Mouse (Mus musculus) liver, embryonic 16.5 days (tissue): ENCODE measurements around the gene Osbpl11. TPM values are rescaled to one million over a fixed set of nuclear protein-coding genes. Genes with fewer than 3 reads are reported as not detected.
"Not testable (repeated sequence)": the region's sequence is repeated elsewhere in the genome, so short reads cannot be mapped to it uniquely, and the experiment has no call there.

Experiments
- ATAC-seq: fragments of 200-750 bp; cut with Nextera tagmentation; 2 replicates; pipeline ENCODE4 v1.8.0; 2017; ENCODE audit warnings: low read depth, mild to moderate bottlenecking, moderate number of reproducible peaks, moderate library complexity
- H3K27ac ChIP-seq: fragments of 300-500 bp; sonication (generic); 2 replicates; pipeline ENCODE4 v1.5.1; 2014; ENCODE audit warnings: mild to moderate bottlenecking, low read length
- H3K27me3 ChIP-seq: fragments of 300-500 bp; sonication (generic); 2 replicates; pipeline ENCODE4 v1.6.1; 2014; ENCODE audit warnings: low read depth, low read length, mixed read lengths; ENCODE audit not compliant: control insufficient read depth, insufficient read depth
- H3K36me3 ChIP-seq: fragments of 300-500 bp; sonication (generic); 2 replicates; pipeline ENCODE4 v1.6.1; 2014; ENCODE audit warnings: mild to moderate bottlenecking; ENCODE audit not compliant: control insufficient read depth, insufficient read depth
- H3K4me1 ChIP-seq: fragments of 300-500 bp; sonication (generic); 2 replicates; pipeline ENCODE4 v1.6.1; 2014; ENCODE audit warnings: low read depth, low read length, mixed read lengths; ENCODE audit not compliant: control insufficient read depth
- H3K4me2 ChIP-seq: fragments of 300-500 bp; sonication (generic); 2 replicates; pipeline ENCODE4 v1.6.1; 2014; ENCODE audit warnings: low read depth, low read length, mixed read lengths
- H3K4me3 ChIP-seq: fragments of 300-500 bp; sonication (generic); 2 replicates; pipeline ENCODE4 v1.5.1; 2014; ENCODE audit warnings: low read depth, mild to moderate bottlenecking, low read length
- H3K9ac ChIP-seq: fragments of 300-500 bp; sonication (generic); 2 replicates; pipeline ENCODE4 v1.6.1; 2014; ENCODE audit warnings: low read depth, low read length
- H3K9me3 ChIP-seq: fragments of 300-500 bp; sonication (generic); replicated peaks from 2 replicates; pipeline ENCODE4 v1.6.1; 2016; ENCODE audit warnings: low read length; ENCODE audit not compliant: control insufficient read depth
- WGBS: fragments of 180-500 bp; shearing (Covaris S2); extraction: QIAGEN DNeasy Blood & Tissue Kit; methylation state at CpG from one replicate; pipeline ENCODE4 v1.1.7; 2014; ENCODE audit not compliant: insufficient replicate concordance; 5-methylcytosine and 5-hydroxymethylcytosine counted together
- polyA plus RNA-seq: library from polyadenylated mRNA; unstranded; fragments of >200 nt; fragmentation: Nextera tagmentation; extraction: Ambion mirVana; gene quantifications from 2 replicates; pipeline ENCODE4 v1.2.1, GENCODE M21; 2015

The Osbpl11 gene
- polyA plus RNA-seq, 1 experiment from 2014 or later, result 4.4 TPM

DNA sequence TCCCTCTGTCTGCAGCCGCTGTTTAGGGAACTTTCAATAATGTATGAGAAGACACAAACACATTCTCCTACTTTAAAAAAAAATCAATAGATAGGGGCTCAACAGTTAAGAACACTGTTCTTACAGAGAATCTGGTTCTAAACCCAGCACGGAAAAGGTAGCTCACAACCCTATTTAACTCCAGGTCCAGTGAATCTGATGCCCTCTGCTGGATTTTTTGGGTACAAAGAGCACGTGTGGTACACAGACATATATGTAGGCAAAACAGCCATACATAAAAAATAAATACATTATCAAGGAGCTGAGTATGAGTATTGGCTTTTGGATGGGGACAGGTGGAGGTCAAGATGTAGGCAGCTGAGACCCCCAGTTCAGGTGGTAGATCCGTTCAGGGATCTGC lies 29.9 kb upstream of the Osbpl11 start:
- ATAC-seq, result no peak
- Histone ChIP-seq H3K9me3 (no peaks in the 10 kb centered on the region), H3K4me2 (no peak overlapping the region), H3K4me1 (no peaks in the 10 kb centered on the region), H3K27me3 (no peaks in the 10 kb centered on the region), H3K4me3 (no peak overlapping the region), H3K9ac (no peak overlapping the region), H3K36me3 (no peaks in the 10 kb centered on the region), H3K27ac (no peak overlapping the region)
- 39% methylated on average over 4 of the region's 4 CpGs for WGBS

DNA sequence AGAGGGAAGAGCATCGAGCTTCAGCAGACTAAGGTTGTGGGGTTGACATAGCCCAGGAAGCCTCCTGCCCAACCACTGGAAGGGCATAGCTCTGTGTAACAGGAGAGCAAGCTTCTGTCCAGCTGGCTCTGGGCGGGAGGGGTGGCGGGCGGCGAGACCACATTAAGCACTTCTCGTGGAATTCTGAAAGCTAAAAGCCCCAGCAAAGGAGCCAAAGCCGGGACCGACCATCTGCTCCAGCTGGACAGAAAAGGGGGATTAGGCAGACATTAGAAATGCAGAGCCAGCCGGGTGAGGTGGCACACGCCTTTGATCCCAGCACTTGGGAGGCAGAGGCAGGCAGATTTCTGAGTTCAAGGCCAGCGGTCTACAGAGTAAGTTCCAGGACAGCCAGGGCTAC lies 26.9 kb upstream of the Osbpl11 start:
- Histone ChIP-seq H3K9me3 (0 out of 2 replicates have a peak, but pooled peaks cover 2% of the 10 kb centered on the region), H3K27ac (no peak overlapping the region), H3K9ac (no peak overlapping the region), H3K4me1 (no peaks in the 10 kb centered on the region), H3K4me3 (no peak overlapping the region), H3K4me2 (no peak overlapping the region), H3K36me3 (no peaks in the 10 kb centered on the region), H3K27me3 (no peaks in the 10 kb centered on the region)
- WGBS, result 77% methylated on average over 11 of the region's 11 CpGs
- ATAC-seq, result no peak

DNA sequence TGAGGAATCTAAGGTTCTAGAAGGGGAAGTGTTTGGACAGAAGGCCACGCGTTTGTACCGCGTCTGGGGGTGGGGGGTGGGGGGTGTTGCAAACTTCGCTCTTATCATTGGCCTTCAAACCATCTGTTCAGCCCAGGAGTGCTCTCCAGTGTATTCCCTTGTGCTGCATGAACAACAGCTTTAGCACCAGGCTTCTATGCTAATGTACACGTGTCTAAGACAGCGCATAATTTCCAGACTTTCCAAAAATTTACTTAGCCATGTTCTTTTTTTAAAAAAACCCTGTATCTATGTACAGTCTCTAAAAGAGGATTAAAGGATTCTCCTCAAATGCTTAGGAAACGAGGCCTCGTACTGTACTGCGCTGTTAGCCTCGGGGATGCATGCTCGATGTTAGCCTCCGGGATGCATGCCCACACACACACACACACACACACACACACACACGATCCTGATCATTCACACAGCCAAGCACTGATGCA lies 26.2 kb upstream of the Osbpl11 start:
- H3K27ac ChIP-seq, result no peak overlapping the region
- no peak overlapping the region for H3K9ac ChIP-seq
- no peak for ATAC-seq
- no peaks in the 10 kb centered on the region for H3K27me3 ChIP-seq
- no peaks in the 10 kb centered on the region for H3K4me1 ChIP-seq
- H3K4me3 ChIP-seq, result no peak overlapping the region
- WGBS, result 52% methylated on average over 14 of the region's 14 CpGs
- no peak overlapping the region for H3K4me2 ChIP-seq
- no peaks in the 10 kb centered on the region for H3K36me3 ChIP-seq
- 0 out of 2 replicates have a peak, but pooled peaks cover 2% of the 10 kb centered on the region for H3K9me3 ChIP-seq

DNA sequence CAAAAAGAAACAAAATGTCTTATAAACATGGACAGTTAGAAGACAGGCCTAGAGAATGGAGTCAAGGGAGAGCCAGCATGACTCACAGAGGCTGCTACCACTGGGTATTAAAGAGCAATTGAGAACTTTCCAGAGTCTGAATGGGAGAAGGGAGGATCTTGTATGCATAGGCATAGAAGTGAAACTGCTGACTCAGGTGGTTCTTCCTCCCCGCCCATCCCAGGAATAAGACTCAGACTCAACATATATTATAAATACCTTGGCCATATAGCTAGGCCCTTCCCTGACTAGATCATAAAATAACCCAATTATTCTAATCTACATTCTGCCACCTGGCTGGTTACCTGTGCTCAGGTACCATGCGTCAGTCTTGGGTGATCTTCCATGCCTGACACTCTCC lies 25.5 kb upstream of the Osbpl11 start:
- no peaks in the 10 kb centered on the region for H3K36me3 ChIP-seq
- ATAC-seq, result no peak
- no peak overlapping the region for H3K4me2 ChIP-seq
- no peak overlapping the region for H3K4me3 ChIP-seq
- H3K9ac ChIP-seq, result no peak overlapping the region
- 75% methylated on average over 2 of the region's 2 CpGs for WGBS
- 0 out of 2 replicates have a peak, but pooled peaks cover 2% of the 10 kb centered on the region for H3K9me3 ChIP-seq
- no peaks in the 10 kb centered on the region for H3K4me1 ChIP-seq
- no peak overlapping the region for H3K27ac ChIP-seq
- H3K27me3 ChIP-seq, result no peaks in the 10 kb centered on the region

DNA sequence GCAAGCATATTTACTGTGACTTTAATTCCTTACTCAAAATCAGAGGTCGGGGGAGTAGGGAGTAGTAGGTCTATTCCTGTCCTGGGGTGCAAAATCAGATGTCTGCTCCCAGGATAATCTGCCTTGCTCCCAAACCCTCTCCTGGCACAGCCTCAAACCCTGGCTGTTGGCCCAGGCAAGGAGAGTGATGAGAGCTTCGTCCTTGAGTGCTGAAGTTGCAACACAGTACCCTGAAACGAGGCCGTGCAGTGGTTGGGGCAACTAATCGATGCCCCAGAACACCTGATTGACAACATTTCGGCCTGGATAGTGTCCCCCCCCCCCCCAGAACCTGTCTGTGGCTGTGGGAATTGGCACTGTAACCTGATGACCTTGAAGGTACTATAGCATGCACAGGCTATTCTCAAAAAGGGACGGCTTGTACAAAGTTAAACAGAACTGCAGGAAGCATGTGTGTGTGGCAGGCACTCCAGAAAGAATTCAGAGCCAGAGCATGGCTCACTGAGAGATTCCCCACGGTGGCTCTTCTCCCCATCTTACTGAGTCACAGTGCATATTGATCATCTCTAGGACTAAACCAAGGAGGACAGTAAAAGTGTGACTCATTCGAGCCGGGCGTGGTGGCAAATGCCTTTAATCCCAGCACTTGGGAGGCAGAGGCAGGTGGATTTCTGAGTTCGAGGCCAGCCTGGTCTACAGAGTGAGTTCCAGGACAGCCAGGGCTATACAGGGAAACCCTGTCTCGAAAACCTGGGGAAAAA lies 21.4 kb upstream of the Osbpl11 start:
- Histone ChIP-seq H3K9me3 (0 out of 2 replicates have a peak, but pooled peaks cover 2% of the 10 kb centered on the region), H3K4me1 (no peaks in the 10 kb centered on the region), H3K9ac (no peak overlapping the region), H3K36me3 (no peaks in the 10 kb centered on the region), H3K27me3 (no peaks in the 10 kb centered on the region), H3K4me2 (no peak overlapping the region), H3K27ac (no peak overlapping the region), H3K4me3 (no peak overlapping the region)
- WGBS, result 53% methylated on average over 13 of the region's 13 CpGs
- peak; percentile 75 for ATAC-seq

DNA sequence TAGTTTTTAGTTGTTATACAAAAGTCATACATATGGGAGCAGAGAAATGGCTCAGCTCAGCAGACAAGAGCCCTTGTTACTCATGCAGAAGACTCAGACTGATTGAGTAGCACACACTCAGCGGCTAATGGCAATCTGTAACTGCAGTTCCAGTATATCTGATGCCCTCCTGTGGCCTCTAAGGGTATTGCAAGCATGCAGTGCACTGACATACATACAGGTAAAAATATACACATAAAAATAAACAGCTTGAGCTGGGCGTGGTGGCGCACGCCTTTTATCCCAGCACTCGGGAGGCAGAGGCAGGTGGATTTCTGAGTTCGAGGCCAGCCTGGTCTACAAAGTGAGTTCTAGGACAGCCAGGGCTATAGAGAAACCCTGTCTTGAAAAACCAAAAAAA lies 18.6 kb upstream of the Osbpl11 start:
- H3K27me3 ChIP-seq, H3K4me1 ChIP-seq, H3K9me3 ChIP-seq, H3K4me2 ChIP-seq, H3K4me3 ChIP-seq, H3K27ac ChIP-seq, H3K36me3 ChIP-seq, H3K9ac ChIP-seq, ATAC-seq: not testable (repeated sequence)
- WGBS, result 56% methylated on average over 6 of the region's 6 CpGs

DNA sequence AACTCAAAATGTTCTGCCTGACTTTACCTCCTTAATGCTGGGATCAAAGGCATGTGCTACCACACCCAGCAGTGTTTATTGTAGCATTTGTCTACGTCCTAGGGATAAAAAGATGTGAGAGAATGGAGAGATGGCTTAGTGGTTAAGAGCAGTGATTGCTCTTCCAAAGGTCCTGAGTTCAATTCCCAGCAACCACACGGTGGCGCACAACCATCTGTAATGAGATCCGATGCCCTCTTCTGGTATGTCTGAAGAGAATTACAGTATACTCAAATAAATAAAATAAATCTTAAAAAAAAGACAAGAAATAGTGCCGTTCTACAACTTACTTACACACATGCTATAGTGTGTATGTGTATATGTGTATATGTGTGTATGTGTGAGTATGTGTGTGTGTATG lies 17.3 kb upstream of the Osbpl11 start:
- no peaks in the 10 kb centered on the region; the same call in 1 of the 2 replicates for H3K4me1 ChIP-seq
- no peaks in the 10 kb centered on the region for H3K9me3 ChIP-seq
- no peak overlapping the region for H3K4me2 ChIP-seq
- H3K36me3 ChIP-seq, result no peaks in the 10 kb centered on the region
- no peak for ATAC-seq
- no peaks in the 10 kb centered on the region for H3K27me3 ChIP-seq
- no peak overlapping the region for H3K9ac ChIP-seq
- H3K4me3 ChIP-seq, result no peak overlapping the region
- WGBS, result 35% methylated on average over 5 of the region's 5 CpGs
- no peak overlapping the region for H3K27ac ChIP-seq

DNA sequence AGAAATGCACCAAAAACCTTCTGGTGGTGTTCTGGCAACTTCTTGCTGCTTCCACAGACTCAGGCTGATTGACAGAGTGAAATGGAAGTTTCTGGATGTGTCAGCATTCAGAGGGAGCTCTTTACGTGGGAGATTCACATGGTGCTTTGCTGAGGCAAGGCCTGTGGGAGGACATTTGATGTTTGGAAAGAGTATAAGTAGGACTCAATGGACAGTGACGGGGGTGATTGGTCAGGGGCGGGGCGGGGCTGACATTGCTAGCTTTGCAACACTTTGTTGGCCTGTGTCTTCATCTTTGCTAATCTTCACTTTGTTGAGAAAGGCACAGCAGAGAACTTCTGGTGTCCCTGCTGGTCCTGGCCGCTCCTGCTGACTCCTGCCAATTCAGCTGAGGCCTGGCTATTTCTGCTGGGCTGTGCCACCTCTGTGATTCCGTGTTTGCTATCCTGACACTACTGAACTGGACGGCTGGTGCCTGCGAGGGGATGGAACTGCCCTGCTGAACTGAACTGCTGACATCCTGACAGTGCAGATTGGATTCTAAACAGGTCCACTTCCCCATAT lies 15.3 kb upstream of the Osbpl11 start:
- ATAC-seq, result no peak
- no peak overlapping the region for H3K27ac ChIP-seq

More for the DNA sequence above, 15.3 kb upstream of the Osbpl11 start:
- H3K27me3 ChIP-seq, result no peaks in the 10 kb centered on the region
- no peak overlapping the region for H3K9ac ChIP-seq
- no peak overlapping the region for H3K4me3 ChIP-seq
- H3K4me2 ChIP-seq, result no peak overlapping the region
- no peaks in the 10 kb centered on the region; the same call in 1 of the 2 replicates for H3K4me1 ChIP-seq
- no peaks in the 10 kb centered on the region for H3K36me3 ChIP-seq
- H3K9me3 ChIP-seq, result no peaks in the 10 kb centered on the region
- WGBS, result 55% methylated on average over 8 of the region's 8 CpGs
